Mouse (Mus musculus) gastrocnemius, postnatal 4 days (tissue): Measurements from ENCODE around the gene Csrnp1. TPM values are rescaled to one million over a fixed set of nuclear protein-coding genes. Genes with fewer than 3 reads are reported as not detected.

ENCODE experiments used
- DNase-seq, 2 experiments: peaks; one replicate each; pipeline ENCODE4 v3.0.0; 2021 to 2022; ENCODE audit warnings: low spot score in 2 of 2, mixed read lengths in 2 of 2
- total RNA-seq, 2 experiments: library from RNA; stranded (reverse); gene quantifications; 2 replicates each; pipeline ENCODE4 v1.2.3; 2021

Gene Csrnp1
- total RNA-seq, 2 experiments from 2014 or later, result 4.5 to 5.4 TPM

DNA sequence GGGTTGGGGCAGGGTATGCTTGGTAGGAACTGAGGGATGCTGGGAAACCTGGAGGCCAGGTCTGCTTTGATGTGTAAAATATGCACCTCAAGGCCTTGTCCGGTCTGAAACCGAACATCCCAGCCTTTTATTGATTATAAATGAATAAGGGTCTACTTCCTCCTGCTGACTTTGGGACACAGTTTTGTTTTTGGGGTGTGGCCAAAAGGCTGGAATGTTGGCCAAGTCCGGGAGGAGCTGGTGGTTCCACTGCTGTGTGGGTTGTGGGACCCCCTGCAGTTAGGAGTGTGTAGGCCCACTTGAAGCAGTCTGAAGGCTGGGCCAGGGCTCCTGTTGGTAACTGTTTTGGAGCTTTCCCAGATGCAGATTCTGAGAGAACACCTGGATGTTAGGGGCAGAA, 21.5 kb upstream of the Csrnp1 start:
- DNase-seq, result no peak

DNA sequence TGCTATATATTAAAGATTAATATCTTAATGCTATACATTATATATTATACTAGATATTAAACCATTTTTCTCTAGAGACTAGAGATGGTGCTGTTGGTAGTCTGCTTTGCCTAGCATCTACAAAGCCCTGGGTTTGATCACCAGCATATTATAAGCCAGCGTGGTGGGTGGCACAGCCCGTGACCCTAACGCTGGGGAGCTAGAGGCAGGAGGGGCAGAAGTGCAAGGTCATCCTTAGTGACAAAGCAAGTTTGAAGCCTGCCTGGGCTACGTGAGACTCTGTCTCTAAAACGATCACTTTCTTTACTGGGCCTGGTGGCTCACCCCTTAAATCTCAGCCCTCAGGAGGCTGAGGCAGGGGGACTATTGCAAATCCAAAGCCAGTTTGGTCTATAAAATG, 18.4 kb upstream of the Csrnp1 start:
- no peak for DNase-seq

DNA sequence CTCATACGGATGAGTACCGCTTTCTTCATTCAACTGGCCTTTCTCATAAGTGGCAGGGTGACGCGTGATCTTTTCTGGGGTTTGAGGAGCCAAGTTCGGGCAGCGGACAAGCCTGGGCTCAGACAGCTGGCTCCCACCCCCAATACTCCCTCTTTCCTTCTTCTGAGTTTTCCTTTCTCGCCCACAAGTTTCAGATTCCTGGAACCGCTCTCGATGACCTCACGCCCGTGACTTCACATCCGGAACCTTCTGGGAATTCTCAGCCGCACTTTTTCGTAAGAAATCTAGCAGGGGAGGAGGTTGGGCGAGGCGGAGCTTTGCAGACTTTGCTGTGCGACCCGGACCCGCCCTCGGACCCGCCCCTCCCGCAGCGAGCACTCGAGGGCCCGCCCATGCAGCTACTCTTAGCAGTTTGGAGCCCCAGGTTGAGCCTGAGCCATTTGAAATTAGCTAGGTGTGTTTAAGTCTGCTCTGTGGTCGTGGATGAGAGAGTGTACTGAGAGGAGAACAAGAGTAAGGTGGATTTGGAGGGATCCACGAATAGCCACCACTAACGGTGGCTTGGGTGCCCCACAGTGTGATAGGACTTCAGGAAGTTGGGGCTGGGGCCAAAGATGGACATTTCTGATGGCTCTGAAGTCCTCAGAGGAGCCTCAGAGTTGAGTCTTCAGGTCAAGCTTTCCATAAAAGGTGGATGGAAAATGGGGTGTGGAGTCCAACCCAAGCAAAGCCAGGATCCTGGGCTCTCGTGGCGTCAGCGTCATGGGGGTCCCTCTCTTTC, 17.7 kb upstream of the Csrnp1 start:
- peak; percentile 44 to 77 for DNase-seq

DNA sequence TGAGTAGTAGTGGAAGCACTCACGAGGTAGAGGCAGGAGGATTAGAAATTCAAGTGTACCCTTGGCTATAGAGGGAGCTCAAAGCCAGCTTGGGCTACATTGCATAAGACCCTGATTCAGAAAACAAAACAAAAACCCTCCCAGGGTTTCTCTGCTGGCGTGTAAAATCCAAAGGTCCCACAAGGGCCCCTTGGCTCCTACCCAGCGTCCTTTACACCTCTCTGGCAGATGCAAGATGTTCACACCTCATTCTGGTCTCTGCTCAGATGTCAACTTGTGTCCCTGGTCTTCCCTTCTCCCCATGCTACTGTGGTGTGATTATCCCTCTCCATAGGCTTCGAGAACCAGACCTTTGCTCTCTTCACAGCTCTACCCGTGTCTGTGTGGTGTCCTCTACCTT, 16.3 kb upstream of the Csrnp1 start:
- DNase-seq, result no peak

GRCm38 (mm10) chr9:119999636-120000035, 15.2 kb upstream of the Csrnp1 start:
- peak in 1 of 2 experiments; percentile 54 for DNase-seq

DNA sequence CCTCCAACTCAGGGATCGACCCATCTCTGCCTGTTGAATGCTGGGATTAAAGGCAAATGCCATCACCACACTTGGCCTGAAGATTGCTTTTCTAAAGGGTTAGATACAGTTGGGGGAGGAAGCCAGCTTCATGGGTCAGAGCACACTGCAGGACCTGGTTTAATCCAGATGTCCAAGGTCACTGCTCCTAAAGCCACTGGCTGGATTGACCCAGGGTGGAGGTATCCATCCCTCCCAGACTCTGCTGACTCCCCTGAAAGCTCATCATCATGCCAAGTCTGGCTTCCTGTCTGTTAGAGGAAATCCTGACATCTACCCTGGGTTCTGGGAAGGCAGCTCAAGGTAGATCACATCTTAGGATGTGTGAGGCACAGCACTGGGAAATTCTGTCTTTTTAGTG, 14.3 kb upstream of the Csrnp1 start:
- DNase-seq, result no peak

- no peak for DNase-seq
Measured at GRCm38 (mm10) chr9:119996080-119996479, 11.6 kb upstream of the Csrnp1 start.

- DNase-seq, result no peak
Measured at GRCm38 (mm10) chr9:119994207-119994606, 9.7 kb upstream of the Csrnp1 start.

GRCm38 (mm10) chr9:119993092-119993844, 8.8 kb upstream of the Csrnp1 start:
- DNase-seq, result no peak

DNA sequence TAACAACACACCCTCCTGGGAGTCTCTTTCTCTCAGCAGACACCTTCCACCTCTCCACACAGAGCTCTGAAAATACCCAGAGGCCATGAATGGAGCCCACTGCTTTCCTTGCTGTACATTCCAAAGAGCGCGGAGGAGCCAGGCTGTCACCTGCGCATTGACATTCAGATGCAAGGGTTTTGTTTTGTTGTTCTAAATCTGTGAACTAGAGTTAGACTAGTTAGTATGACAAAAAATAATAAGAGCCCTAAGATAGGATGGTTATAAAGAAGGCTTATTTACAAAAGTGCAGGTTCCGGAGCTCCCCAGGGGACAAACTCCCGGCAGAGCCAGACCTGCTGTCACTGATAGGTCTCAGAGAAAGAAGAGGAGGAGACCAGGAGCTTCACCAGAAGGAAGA, 6.9 kb upstream of the Csrnp1 start:
- no peak for DNase-seq

DNA sequence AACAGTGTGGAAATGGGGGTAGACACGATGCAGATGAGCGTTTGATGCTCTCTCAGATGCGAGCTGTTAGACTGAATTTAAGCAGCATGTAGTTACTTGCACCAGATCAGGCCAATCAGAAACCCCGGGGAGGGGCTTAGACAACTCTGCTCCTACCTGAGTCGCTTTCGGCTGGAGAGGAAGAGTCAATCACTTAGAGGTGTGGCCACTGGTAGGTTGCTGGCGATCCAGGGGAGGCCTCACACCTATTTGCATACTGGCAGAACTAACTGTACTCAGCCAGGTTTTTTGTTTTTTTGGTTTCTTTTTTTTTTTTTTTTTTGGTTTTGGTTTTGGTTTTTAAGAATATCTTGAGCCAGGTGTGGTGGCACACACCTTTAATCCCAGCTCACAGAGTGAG, 3.8 kb upstream of the Csrnp1 start:
- DNase-seq, result no peak

GRCm38 (mm10) chr9:119985881-119986574, 1.6 kb upstream of the Csrnp1 start:
- DNase-seq, result no peak

DNA sequence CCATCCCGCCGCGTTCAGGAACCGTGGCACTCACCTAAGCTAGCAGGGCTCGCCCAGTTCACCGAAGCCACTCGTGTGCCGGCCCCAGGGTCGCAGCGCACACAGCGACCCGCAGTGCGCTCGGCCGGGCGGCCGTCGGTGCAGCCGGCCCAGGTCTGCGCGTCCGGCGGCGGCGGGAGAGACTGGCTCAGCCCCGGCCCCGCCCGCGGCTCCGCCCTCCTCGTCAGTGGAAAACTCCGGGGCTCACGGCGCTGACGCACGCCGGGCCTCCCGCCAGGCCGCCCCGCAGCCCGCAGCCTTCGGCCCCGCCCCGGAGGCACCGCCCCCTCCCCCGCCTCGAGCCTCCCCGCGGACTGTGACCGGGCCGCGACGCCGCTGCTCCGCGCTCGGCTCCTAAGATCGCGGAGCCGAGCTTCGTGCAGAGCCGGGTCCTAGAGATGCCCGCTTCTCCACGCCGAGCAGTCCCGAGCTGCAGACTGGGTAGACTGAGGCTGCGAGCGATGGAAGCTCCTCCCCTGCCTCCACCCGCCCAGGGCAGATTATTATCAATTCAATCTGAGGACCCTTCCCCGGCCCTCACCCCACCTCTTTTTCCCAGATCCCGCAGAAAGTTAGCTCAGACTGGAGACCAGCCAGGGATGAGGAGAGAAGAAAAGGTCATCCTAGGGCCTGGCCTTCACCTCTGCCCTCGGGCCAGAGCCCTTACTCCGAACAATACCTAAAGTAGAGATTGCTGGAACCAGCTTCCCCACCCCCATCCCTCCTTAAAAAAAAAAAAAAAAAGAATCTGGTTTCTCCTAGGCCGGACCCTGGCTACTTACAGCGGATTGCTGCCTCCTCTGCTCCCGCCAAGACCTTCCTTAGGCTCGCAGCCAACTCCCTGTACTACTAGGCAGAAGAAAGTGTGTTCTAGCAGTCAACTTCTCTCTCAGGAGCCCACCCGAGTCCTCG, 598 bp downstream of the Csrnp1 start:
- DNase-seq, result peak; percentile 86 to 90

GRCm38 (mm10) chr9:119982956-119983551, 1.4 kb downstream of the Csrnp1 start:
- no peak for DNase-seq

- DNase-seq, result no peak
Measured at GRCm38 (mm10) chr9:119982241-119982811, 2.1 kb downstream of the Csrnp1 start.

DNA sequence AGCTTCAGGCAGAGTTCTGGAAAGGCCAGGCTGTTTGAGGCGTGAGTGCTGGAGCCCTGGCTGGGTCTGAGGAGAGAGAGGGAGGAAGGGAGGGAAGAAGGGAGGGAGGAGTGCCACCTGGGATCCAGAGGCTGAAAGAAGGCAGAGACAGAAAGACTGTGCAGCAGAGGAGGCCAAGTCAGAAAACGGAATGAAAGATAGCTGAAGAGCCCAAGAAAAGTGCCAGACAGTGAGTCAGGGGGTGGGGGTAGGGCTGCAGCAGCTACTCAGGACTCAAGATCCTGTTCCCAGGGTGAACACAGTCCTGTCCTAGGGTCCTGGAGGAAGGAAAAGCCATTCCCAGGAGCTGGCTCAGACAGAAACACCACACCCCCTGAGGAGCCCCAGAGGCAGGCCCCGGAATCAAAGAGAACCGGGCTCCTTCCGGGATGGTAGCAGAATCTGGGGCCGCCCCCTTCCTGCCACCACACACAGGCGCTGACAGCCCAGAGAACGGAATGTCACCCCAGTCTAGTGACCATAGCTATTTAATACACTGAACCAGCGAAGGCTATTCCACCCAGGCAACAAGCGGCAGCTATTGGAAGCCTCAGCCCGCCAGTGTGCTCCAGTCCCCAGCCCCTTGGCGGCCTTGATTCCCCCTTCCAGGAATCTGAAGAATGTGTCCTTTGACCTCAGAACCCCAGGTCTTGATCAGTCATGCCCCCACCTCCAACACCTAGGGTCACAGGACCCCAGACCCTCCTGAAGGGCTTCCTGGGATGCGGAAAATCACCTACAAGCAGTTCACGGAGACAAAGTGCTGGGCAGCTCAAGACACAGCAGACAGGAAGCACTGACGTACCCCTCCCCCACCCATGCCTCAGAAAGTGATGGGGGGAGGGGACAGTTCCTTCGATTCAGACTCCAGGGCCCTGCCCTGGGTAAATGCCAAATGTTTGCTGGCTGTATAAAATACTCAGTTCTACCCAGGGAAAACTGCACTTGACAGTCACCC, 3.0 kb downstream of the Csrnp1 start:
- peak in 1 of 2 experiments; percentile 64 for DNase-seq

DNA sequence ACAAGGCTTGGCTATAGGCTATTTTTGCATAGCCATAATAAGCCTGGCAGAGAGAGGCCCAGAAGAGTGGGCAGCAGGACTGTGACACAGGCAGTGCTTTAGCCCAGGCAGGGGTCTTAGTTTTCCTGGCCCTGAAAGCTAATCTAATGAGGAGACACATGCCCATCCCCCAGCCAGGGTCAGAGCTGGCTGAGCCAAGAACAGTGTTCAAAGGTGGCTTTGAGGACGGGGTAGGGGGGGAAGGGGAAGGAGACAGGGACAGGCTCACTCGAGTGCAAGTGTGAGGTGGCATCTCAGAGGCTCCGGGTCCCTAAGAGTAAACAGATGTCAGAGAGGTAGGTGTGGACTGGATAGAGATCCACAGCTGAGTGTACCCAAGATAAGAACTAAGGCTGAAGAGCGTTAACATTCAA, 3.7 kb downstream of the Csrnp1 start:
- DNase-seq, result no peak

DNA sequence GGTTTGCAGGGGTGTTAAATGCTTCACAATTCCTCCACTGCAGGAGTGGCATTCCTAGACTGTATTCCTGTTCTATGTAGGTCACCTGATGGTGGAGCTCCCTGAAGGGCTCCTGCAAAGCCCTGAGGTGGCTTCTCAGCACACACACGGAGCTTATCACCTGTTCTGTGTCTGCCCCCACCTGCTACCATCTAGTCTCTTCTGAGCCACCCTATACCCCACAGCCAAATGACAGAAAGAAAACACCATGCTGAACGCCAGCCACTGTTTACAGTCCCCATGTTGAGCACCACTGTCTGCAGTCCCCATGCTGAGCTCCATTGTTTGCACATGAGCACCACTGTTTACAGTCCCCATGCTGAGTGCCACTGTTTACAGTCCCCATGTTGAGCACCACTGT, 4.7 kb downstream of the Csrnp1 start:
- no peak for DNase-seq
